In genomic region chr11:58238840-58239791, GRCm38 (mm10) we compare ENCODE assay signal across 8 mouse cellular contexts. TPM values are rescaled to one million over a fixed set of nuclear protein-coding genes. Genes with fewer than 3 reads are reported as not detected.
A peak's percentile ranks its signal among the peaks of the same experiment; 100 is the strongest.
DNase-seq lines count a peak whose midpoint lies in the region; ATAC-seq and TF ChIP-seq lines count a peak whose summit lies in the region.

No protein-coding gene starts in this region.

- peak; percentile 92 for ATAC-seq in lung, embryonic 14.5 days (ENCODE audit: insufficient read depth)
- peak; percentile 93 for ATAC-seq in neural tube, embryonic 15.5 days (ENCODE audit: low FRiP score)

- H3K9me3 ChIP-seq in lung, embryonic 14.5 days (ENCODE audit: low read depth, low read length) = no peaks in the 10 kb centered on the region
- H3K9me3 ChIP-seq in neural tube, embryonic 15.5 days (replicated peaks) = no peaks in the 10 kb centered on the region

- TF ChIP-seq CTCF in heart, adult 2 months (IDR thresholded peaks at IDR 0.05) = peak; percentile 43
- peak; percentile 48 for TF ChIP-seq CTCF in lung, embryonic 14.5 days (IDR thresholded peaks at IDR 0.05; ENCODE audit: low read depth)

- no peak overlapping the region for H3K27ac ChIP-seq in heart, adult 2 months
- H3K27ac ChIP-seq in lung, embryonic 14.5 days (ENCODE audit: low read depth) = no peak overlapping the region
- peak overlapping the region; percentile 51; the same call in 1 of the 2 replicates for H3K27ac ChIP-seq in neural tube, embryonic 15.5 days (replicated peaks)

- 5% methylated on average over 37 of the region's 37 CpGs for WGBS in heart, adult 2 months
- 2% methylated on average over 37 of the region's 37 CpGs for WGBS in lung, embryonic 14.5 days
- WGBS in neural tube, embryonic 15.5 days = 1% methylated on average over 37 of the region's 37 CpGs

- H3K4me3 ChIP-seq in heart, adult 2 months = peak overlapping the region; percentile 36; the same call in 1 of the 2 replicates
- H3K4me3 ChIP-seq in lung, embryonic 14.5 days (ENCODE audit: low read depth, low read length) = peak overlapping the region; percentile 35
- H3K4me3 ChIP-seq in neural tube, embryonic 15.5 days (replicated peaks) = peak overlapping the region; percentile 46

- intact Hi-C loops in heart, adult 2 months (cut with DNase I) = loop anchor here (5.0 kb wide), 1 partner anchor 348 kb away; no protein-coding TSS in a partner anchor

- H3K36me3 ChIP-seq in heart, adult 2 months (ENCODE audit: control insufficient read depth, insufficient read depth, low read length) = no peaks in the 10 kb centered on the region
- no peaks in the 10 kb centered on the region for H3K36me3 ChIP-seq in lung, embryonic 14.5 days (ENCODE audit: insufficient read depth)
- H3K36me3 ChIP-seq in neural tube, embryonic 15.5 days = no peaks in the 10 kb centered on the region

- DNase-seq in cerebellum, postnatal 10 days = peak; percentile 49 to 67
- DNase-seq in cerebellum, postnatal 36 days = no peak
- DNase-seq in c-Kit-positive CD71-positive TER-119-positive erythroid progenitor cells, embryonic 14.5 days (ENCODE audit: low spot score) = peak; percentile 63
- DNase-seq in heart, adult 2 months = peak; percentile 43 to 54
- peak; percentile 61 for DNase-seq in kidney, adult 18-20 months
- peak; percentile 62 for DNase-seq in lung, embryonic 14.5 days
- DNase-seq in layer of hippocampus, adult 11-12 months (ENCODE audit: low spot score) = no peak

- H3K79me2 ChIP-seq in heart, adult 2 months (replicated peaks; ENCODE audit: control insufficient read depth, insufficient read depth, low read length) = no peaks in the 10 kb centered on the region

- H3K4me2 ChIP-seq in lung, embryonic 14.5 days = peak overlapping the region; percentile 74
- peak overlapping the region; percentile 76 for H3K4me2 ChIP-seq in neural tube, embryonic 15.5 days

- H3K27me3 ChIP-seq in heart, adult 2 months (ENCODE audit: control insufficient read depth, insufficient read depth, low read length) = no peaks in the 10 kb centered on the region
- H3K27me3 ChIP-seq in lung, embryonic 14.5 days (ENCODE audit: insufficient read depth, low read length) = no peaks in the 10 kb centered on the region
- H3K27me3 ChIP-seq in neural tube, embryonic 15.5 days (replicated peaks) = no peaks in the 10 kb centered on the region

- no peak for TF ChIP-seq EP300 in heart, adult 2 months (IDR thresholded peaks at IDR 0.05; ENCODE audit: insufficient read depth, low read depth, low read length)

- TF ChIP-seq POLR2A in heart, adult 2 months (IDR thresholded peaks at IDR 0.05; ENCODE audit: insufficient read depth, low read depth, low read length) = no peak

- no peaks in the 10 kb centered on the region for H3K4me1 ChIP-seq in heart, adult 2 months (ENCODE audit: control insufficient read depth, insufficient read depth, low read length)
- no peaks in the 10 kb centered on the region for H3K4me1 ChIP-seq in lung, embryonic 14.5 days (ENCODE audit: insufficient read depth)
- H3K4me1 ChIP-seq in neural tube, embryonic 15.5 days = peaks cover 7% of the 10 kb centered on the region; the same call in 1 of the 2 replicates

- H3K9ac ChIP-seq in heart, adult 2 months (ENCODE audit: low read depth, low read length) = no peak overlapping the region
- H3K9ac ChIP-seq in lung, embryonic 14.5 days = peak overlapping the region; percentile 23; the same call in 1 of the 2 replicates
- H3K9ac ChIP-seq in neural tube, embryonic 15.5 days (replicated peaks) = peak overlapping the region; percentile 50

RNA-seq across cellular contexts. Expression of gene 4930438A08Rik, which starts 35.5 kb away (rescaled TPM):
- total RNA-seq in heart, adult 2 months (2021) = not detected
- polyA plus RNA-seq in heart, adult 2 months (2012; rRNA removed) = not detected in 2 replicates
- not detected in 2 replicates for polyA plus RNA-seq in lung, embryonic 14.5 days (2014; fragmentation: Nextera tagmentation; extraction: Ambion mirVana)
- not detected in 2 replicates for polyA plus RNA-seq in neural tube, embryonic 15.5 days (2015; fragmentation: Nextera tagmentation; extraction: Ambion mirVana)

RNA-seq across cellular contexts. Expression of gene Irgm2, which starts 39.7 kb away (rescaled TPM):
- 10 to 100 TPM; 10.6 to 16.4 TPM for total RNA-seq in heart, adult 2 months (2021)
- 11.9 and 18.3 TPM in 2 replicates for polyA plus RNA-seq in heart, adult 2 months (2012; rRNA removed)
- polyA plus RNA-seq in lung, embryonic 14.5 days (2014; fragmentation: Nextera tagmentation; extraction: Ambion mirVana) = 1.8 and 1.9 TPM in 2 replicates
- 1.3 and 3.4 TPM in 2 replicates for polyA plus RNA-seq in neural tube, embryonic 15.5 days (2015; fragmentation: Nextera tagmentation; extraction: Ambion mirVana)

RNA-seq across cellular contexts. Expression of gene Igtp, which starts 39.8 kb away (rescaled TPM):
- 10 to 100 TPM in 1 of 2 experiments, 1 to 10 TPM in 1; 9.3 to 12.4 TPM for total RNA-seq in heart, adult 2 months (2021)
- polyA plus RNA-seq in heart, adult 2 months (2012; rRNA removed) = 14.1 and 16.4 TPM in 2 replicates
- polyA plus RNA-seq in lung, embryonic 14.5 days (2014; fragmentation: Nextera tagmentation; extraction: Ambion mirVana) = 3.7 and 4.3 TPM in 2 replicates
- polyA plus RNA-seq in neural tube, embryonic 15.5 days (2015; fragmentation: Nextera tagmentation; extraction: Ambion mirVana) = 2.4 and 8.2 TPM in 2 replicates

Comparison
In these comparisons a context has a peak if more than half of its experiments do, and no peak if none do; other contexts are left out.
1. DNase-seq: peak in cerebellum, postnatal 10 days (2 of 2), c-Kit-positive CD71-positive TER-119-positive erythroid progenitor cells, embryonic 14.5 days (single experiment), heart, adult 2 months (2 of 2), kidney, adult 18-20 months (single experiment) and lung, embryonic 14.5 days (single experiment); none in cerebellum, postnatal 36 days (0 of 2) and layer of hippocampus, adult 11-12 months (single experiment).
2. Peak in every context shown above with its lines, with median percentiles within 50 percentile points of each other: H3K4me3 ChIP-seq.